Comparison of ENCODE assay signal across 9 mouse cellular contexts in genomic region chr1:88923791-88924581, GRCm38 (mm10).
DNase-seq lines count a peak whose midpoint lies in the region; ATAC-seq and TF ChIP-seq lines count a peak whose summit lies in the region.
"Had no signal": no experiment of that assay in that cellular context is flagged by ENCODE, and none has a peak within 500 bp of the region (broad histone marks: within the 10 kb centered on the region; RNA-seq: fewer than 3 reads in every experiment).

No protein-coding gene starts in this region.

- no peak overlapping the region for H3K4me3 ChIP-seq in lung, embryonic 16.5 days (ENCODE audit: low read length)
- no peak overlapping the region for H3K4me3 ChIP-seq in lung, adult 2 months (replicated peaks; ENCODE audit: extremely low read depth, low read depth, low read length)
- H3K4me3 ChIP-seq in limb, embryonic 15.5 days, result no peak overlapping the region
- H3K4me3 ChIP-seq in stomach, postnatal 0 days (ENCODE audit: low read depth, low read length), result no peak overlapping the region
- H3K4me3 ChIP-seq: liver, embryonic 15.5 days had no signal

- DNase-seq in cerebellum, postnatal 14 days, result peak; percentile 22 to 23
- DNase-seq in cerebellum, adult 11-12 months, result no peak
- no peak for DNase-seq in lung, adult 2 months
- DNase-seq in stomach, postnatal 0 days (ENCODE audit: low spot score), result peak; percentile 22
- DNase-seq in T-cell, adult 2 months (ENCODE audit: low spot score), result no peak
- no peak for DNase-seq in urinary bladder, postnatal 14 days (ENCODE audit: low spot score)

- peak; percentile 87 for ATAC-seq in lung, embryonic 16.5 days (ENCODE audit: low read depth)
- ATAC-seq in limb, embryonic 15.5 days (ENCODE audit: insufficient number of reproducible peaks, low FRiP score, low TSS enrichment, low read depth), result peak; percentile 58; the same call in 1 of the 2 replicates
- peak; percentile 65; the same call in 1 of the 2 replicates for ATAC-seq in stomach, postnatal 0 days (ENCODE audit: low FRiP score, low TSS enrichment)

- H3K4me2 ChIP-seq in lung, embryonic 16.5 days (ENCODE audit: low read depth, low read length), result no peak overlapping the region
- no peak overlapping the region for H3K4me2 ChIP-seq in limb, embryonic 15.5 days
- no peak overlapping the region for H3K4me2 ChIP-seq in stomach, postnatal 0 days (replicated peaks; ENCODE audit: low read depth)
- H3K4me2 ChIP-seq: liver, embryonic 15.5 days had no signal

- 49% methylated on average over 7 of the region's 7 CpGs for WGBS in lung, embryonic 16.5 days
- 56% methylated on average over 7 of the region's 7 CpGs for WGBS in lung, adult 2 months
- 54% methylated on average over 7 of the region's 7 CpGs for WGBS in limb, embryonic 15.5 days
- WGBS in stomach, postnatal 0 days, result 55% methylated on average over 7 of the region's 7 CpGs

- no peak overlapping the region for H3K9ac ChIP-seq in lung, embryonic 16.5 days (ENCODE audit: low read length)
- H3K9ac ChIP-seq in limb, embryonic 15.5 days, result no peak overlapping the region
- H3K9ac ChIP-seq in stomach, postnatal 0 days (ENCODE audit: low read length), result no peak overlapping the region
- H3K9ac ChIP-seq: liver, embryonic 15.5 days had no signal

- TF ChIP-seq EP300 in stomach, postnatal 0 days (optimal IDR thresholded peaks at IDR 0.05), result no peak

- peak overlapping the region; percentile 18; the same call in 1 of the 2 replicates for H3K27ac ChIP-seq in lung, embryonic 16.5 days (ENCODE audit: low read length)
- no peak overlapping the region for H3K27ac ChIP-seq in limb, embryonic 15.5 days
- H3K27ac ChIP-seq in stomach, postnatal 0 days (replicated peaks), result 0 out of 2 replicates have a peak overlapping the region, but pooled peaks have one; percentile 24
- H3K27ac ChIP-seq: liver, embryonic 15.5 days had no signal

- TF ChIP-seq CTCF in lung, adult 2 months (IDR thresholded peaks at IDR 0.05; ENCODE audit: insufficient read depth, low read length), result no peak
- TF ChIP-seq CTCF in stomach, postnatal 0 days (IDR thresholded peaks at IDR 0.05; ENCODE audit: low read depth), result no peak

- H3K9me3 ChIP-seq in lung, embryonic 16.5 days (ENCODE audit: control insufficient read depth, low read length), result peaks cover 4% of the 10 kb centered on the region; the same call in 1 of the 2 replicates
- no peaks in the 10 kb centered on the region for H3K9me3 ChIP-seq in limb, embryonic 15.5 days
- no peaks in the 10 kb centered on the region for H3K9me3 ChIP-seq in stomach, postnatal 0 days (ENCODE audit: control insufficient read depth, low read length)
- H3K9me3 ChIP-seq: liver, embryonic 15.5 days had no signal

- TF ChIP-seq POLR2A in lung, adult 2 months (IDR thresholded peaks at IDR 0.05; ENCODE audit: borderline replicate concordance, extremely low read depth, low read depth, low read length), result no peak

- H3K27me3 ChIP-seq in lung, embryonic 16.5 days (ENCODE audit: control insufficient read depth, insufficient read depth, low read depth, low read length), result no peaks in the 10 kb centered on the region
- no peaks in the 10 kb centered on the region for H3K27me3 ChIP-seq in limb, embryonic 15.5 days
- H3K27me3 ChIP-seq in stomach, postnatal 0 days (ENCODE audit: control insufficient read depth, insufficient read depth, low read length), result no peaks in the 10 kb centered on the region
- H3K27me3 ChIP-seq: liver, embryonic 15.5 days had no signal

- H3K4me1 ChIP-seq in lung, embryonic 16.5 days (replicated peaks; ENCODE audit: control insufficient read depth, insufficient read depth, low read length), result peaks cover 6% of the 10 kb centered on the region
- no peaks in the 10 kb centered on the region for H3K4me1 ChIP-seq in lung, adult 2 months (ENCODE audit: control insufficient read depth, insufficient read depth, low read length)
- peaks cover 9% of the 10 kb centered on the region; the same call in 1 of the 2 replicates for H3K4me1 ChIP-seq in limb, embryonic 15.5 days
- no peaks in the 10 kb centered on the region; the same call in 1 of the 2 replicates for H3K4me1 ChIP-seq in stomach, postnatal 0 days (replicated peaks; ENCODE audit: control insufficient read depth, insufficient read depth)
- H3K4me1 ChIP-seq: liver, embryonic 15.5 days had no signal

- H3K36me3 ChIP-seq in lung, embryonic 16.5 days (ENCODE audit: control insufficient read depth, insufficient read depth, low read length), result no peaks in the 10 kb centered on the region
- H3K36me3 ChIP-seq in limb, embryonic 15.5 days, result no peaks in the 10 kb centered on the region
- no peaks in the 10 kb centered on the region for H3K36me3 ChIP-seq in stomach, postnatal 0 days (ENCODE audit: control insufficient read depth, insufficient read depth, low read length)
- H3K36me3 ChIP-seq: liver, embryonic 15.5 days had no signal

Comparison
In these comparisons a context has a peak if more than half of its experiments do, and no peak if none do; other contexts are left out.
1. DNase-seq: peak in cerebellum, postnatal 14 days (2 of 2) and stomach, postnatal 0 days (single experiment); none in cerebellum, adult 11-12 months (single experiment), lung, adult 2 months (single experiment), T-cell, adult 2 months (single experiment) and urinary bladder, postnatal 14 days (single experiment).
2. Peak in every context shown above with its lines, with median percentiles within 50 percentile points of each other: ATAC-seq.